Mouse (Mus musculus): Measurements from ENCODE around the gene Kcnk3.

DNA sequence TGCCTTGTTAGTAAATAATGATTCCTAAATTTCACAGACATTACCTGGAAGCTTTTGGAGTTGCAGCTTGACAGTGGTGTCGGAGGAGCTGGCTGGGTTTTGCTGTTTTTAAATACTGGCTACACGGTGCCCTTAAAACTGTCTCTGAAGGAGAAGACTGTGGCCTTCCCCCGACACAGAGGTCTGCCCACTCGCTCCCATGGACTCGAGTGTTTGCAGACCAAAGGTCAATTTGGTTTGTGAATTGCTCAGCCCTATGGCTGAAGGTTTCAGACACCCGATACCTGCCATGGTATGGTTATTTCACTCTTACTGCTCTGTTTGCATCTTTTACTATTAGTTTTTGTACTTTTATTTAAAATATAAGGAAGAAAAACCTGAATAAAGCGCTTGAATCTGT lies 86.0 kb downstream of the Kcnk3 start:
- TF ChIP-seq POLR2A (IDR thresholded peaks at IDR 0.05; ENCODE audit: borderline replicate concordance, extremely low read depth, low read depth, low read length) (no peak), CTCF (IDR thresholded peaks at IDR 0.05; ENCODE audit: insufficient read depth, low read length) (no peak)

Measured in lung, adult 2 months (tissue).